Mouse (Mus musculus) lung, adult 2 months (tissue): Measurements from ENCODE around the gene Prpf40b.

Experiments
- CTCF ChIP-seq: fragments of 200-500 bp; IDR thresholded peaks from 2 replicates; pipeline ENCODE4 v1.5.1; 2011; ENCODE audit warnings: mild to moderate bottlenecking, low read length, control low read depth; ENCODE audit not compliant: insufficient read depth
- POLR2A ChIP-seq: fragments of 200-500 bp; IDR thresholded peaks from 2 replicates; pipeline ENCODE4 v1.6.1; 2011; ENCODE audit warnings: low read depth, mild to moderate bottlenecking, control low read depth, low read length, borderline replicate concordance; ENCODE audit errors: extremely low read depth

DNA sequence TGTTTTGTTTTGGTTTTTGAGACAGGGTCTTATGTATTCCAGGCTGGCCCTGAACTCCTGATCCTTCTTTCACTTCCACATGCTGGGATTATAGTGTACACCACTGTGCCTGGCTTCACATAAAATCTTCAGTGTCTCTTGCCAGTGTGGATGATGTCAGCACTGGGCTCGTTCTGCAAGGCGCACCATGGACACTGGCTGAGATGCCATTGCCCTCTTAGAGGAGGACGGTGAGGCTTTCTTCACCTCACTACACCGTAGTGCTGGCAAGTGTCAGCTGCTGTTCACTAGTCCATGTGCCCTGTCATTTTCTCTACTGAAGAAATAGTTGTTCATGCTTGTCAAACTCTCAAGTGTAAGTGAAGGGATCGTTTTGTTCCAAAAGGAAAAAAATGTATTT is 15.7 kb downstream of the Prpf40b start:
- TF ChIP-seq CTCF (no peak), POLR2A (no peak)
